Mouse (Mus musculus) thymus, postnatal 14 days (tissue): Measurements from ENCODE around the gene Vps16.

Experiments used
- DNase-seq: peaks from one replicate; pipeline ENCODE4 v3.0.0; 2021

Gene Vps16

GRCm38 (mm10) chr2:130424126-130424853, at the start of gene Vps16, which contains the start of gene Pced1a:
Gene Vps16, plus strand, starts transcription at chr2:130424339.
Gene Pced1a, minus strand, starts transcription at chr2:130424701.
- DNase-seq, result peak; percentile 93

DNA sequence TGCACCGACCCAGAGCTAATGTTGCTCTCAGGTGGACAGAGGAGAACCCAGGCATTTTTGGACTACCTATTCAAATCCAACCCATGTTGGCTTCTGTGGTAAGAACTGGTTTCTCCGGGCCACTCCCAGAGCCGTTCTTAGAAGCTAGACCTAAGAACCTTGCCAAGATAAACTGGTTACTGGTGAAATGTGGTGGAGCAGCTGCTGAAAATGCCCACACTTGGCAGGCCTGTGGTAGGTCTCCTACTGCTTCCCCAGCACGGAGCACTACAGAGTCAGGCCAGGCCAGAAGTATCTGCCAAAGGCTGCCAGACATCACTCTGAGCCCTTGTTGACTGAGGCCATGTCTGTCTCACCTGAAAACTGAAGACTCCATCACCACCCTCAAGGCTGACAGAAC, 49.2 kb upstream of the Vps16 start:
- no peak for DNase-seq

GRCm38 (mm10) chr2:130383205-130383604, 40.9 kb upstream of the Vps16 start:
- no peak for DNase-seq

DNA sequence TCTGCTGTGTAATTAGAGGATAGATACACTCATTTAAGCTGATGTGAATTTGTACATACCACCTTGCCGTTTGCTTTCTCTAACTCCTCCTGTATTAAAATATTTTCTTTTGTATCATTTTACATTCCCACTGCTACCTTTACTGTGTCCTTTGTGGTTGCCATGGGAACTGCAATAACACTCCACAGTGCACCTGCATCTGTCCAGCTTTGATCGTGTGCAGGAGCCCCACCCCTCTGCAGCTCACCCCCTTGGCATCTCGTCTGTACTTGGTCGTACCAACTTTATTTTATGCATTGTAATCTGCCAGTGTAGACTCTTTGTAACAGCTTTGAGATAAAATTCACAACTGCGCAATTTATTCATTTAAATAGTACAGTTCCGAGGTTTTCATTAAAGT, 40.2 kb upstream of the Vps16 start:
- DNase-seq, result peak; percentile 61

DNA sequence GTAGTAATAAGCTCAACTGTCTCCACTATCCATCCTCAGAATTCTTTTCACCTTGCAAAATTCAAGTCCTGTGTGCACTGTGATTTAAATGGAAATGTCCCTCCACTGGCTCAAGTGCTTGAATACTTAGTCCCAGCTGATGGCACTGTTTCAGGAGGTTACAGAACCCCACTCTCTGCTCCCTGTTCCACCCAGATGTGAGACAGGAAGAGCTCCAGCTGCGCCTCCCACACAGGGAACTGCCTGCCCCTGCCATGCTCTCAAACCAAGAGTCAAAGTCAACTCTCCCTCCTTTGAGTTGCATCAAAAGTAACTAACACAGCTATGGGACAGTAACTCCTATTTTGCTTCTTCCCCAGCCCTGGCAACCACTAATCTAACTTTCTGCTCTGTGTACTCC, 37.9 kb upstream of the Vps16 start:
- DNase-seq, result no peak

- DNase-seq, result peak; percentile 45
Observed at GRCm38 (mm10) chr2:130388796-130389195, 35.3 kb upstream of the Vps16 start.

DNA sequence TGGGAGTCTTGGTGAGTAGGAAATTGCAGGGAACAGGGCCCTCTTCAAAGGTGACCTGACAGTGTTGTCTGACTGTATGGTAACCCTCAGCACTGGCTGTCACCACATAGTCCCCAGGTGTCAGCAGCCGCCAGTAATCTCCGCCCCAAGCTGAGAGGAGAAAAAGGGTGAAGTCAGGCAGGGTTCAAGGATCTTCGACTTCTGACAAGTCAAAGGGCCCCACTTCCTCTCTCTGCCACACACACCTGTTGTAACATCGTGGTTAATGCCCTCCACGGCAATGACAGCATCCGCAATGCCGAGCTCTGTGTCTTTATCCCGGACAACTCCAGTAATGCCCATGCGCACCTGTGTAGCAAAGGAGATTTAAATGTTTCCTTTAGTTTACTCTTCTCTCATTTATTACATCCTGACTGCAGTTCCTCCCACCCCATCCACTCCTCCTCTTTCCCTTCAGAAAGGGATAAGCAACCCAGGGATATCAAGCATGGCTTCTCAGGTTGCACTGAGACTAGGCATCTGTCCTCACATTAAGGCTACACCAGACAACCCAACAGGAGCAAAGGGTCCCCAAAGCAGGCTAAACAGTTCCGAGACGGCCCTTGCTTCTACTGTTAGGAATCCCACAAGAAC, 33.0 kb upstream of the Vps16 start:
- DNase-seq, result peak; percentile 83

DNA sequence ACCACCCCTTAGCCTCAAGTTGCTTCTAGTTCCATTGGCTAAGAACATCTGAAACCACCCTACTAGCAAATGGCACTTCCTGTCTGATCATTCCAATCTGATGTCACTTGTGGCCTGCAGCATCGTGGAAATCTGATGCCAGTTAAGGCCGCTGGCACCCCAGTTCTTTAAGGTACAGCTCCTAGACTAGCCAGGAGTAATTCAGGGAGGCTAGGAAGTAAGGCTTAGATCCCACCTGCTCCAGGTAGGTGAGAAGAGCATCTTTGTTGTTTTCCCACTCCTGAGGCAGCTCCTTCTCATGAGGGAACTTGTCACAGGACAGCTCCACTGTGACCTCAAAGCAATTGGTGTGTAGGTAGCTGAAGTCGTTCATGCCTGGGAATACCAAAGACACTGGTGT, 31.3 kb upstream of the Vps16 start:
- no peak for DNase-seq

- DNase-seq, result no peak
Observed at GRCm38 (mm10) chr2:130395696-130396095, 28.4 kb upstream of the Vps16 start.

GRCm38 (mm10) chr2:130397186-130397985, 26.8 kb upstream of the Vps16 start, which contains the start of gene Cpxm1:
Gene Cpxm1, minus strand, starts transcription at chr2:130397574.
- peak; percentile 51 for DNase-seq

DNA sequence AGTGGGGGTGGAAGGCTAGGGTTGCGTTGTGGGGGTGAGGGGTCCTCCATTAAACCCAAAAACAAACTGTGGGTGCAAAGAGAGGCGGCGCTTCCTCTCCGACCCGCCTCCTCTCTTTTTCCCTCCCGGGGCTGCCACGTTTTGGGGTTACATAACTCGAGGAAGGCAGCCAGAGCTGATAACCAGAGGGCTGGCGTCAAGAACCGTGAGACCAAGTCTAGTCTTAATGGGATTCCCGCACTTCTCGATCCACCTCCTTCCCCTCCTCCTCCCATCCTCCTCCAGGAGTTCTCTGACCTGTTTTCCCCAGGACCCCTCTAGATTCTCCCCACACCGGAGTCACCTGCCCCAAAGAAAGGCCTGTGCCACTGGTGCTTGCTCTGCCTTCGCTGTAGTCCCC, 26.0 kb upstream of the Vps16 start:
- DNase-seq, result peak; percentile 24

DNA sequence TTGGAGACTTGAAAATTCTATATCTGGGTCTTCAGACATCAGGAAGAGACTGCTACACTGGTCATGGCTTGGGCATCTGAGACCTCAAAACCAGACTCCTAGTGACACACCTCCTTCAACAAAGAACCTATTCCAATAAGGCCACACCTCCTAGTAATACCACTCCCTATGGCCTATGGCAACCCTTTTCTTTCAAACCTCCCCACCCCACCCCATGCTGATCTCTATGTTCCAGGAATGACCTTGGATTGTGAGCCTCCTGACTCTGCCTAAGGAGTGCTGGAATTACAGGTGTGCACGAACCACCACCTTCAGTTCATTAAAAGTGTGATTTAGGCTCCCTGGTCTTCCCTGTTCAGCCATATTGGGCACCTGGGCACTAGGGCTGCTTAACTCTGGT, 24.1 kb upstream of the Vps16 start:
- no peak for DNase-seq

GRCm38 (mm10) chr2:130401891-130402290, 22.2 kb upstream of the Vps16 start:
- DNase-seq, result no peak

DNA sequence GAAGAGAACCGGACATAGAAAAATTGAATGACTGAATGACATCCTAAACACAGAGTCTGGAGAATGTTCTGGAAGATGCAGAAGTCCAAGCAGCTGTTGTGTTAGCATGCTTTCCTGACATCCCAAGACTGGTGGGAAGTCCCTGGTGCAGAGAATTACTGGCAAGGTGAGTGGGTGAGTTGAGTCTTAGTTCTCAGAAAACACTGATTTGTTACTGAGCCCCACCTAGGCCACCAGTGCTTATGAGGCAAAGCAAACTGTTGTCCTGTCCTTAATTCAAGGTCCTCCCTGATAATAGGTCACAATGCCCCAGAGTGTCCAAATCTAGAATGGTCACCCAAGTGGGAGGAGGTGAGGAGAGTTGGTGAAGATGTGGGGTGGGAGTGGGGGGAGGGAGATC, 19.2 kb upstream of the Vps16 start, which contains the start of the genes Gm28372 and 1700020A23Rik:
Gene Gm28372, plus strand, starts transcription at position 301 of the 400 bp plus-strand sequence.
Gene 1700020A23Rik, plus strand, starts transcription at position 321 of the 400 bp plus-strand sequence.
- DNase-seq, result no peak

GRCm38 (mm10) chr2:130406178-130406577, 18.0 kb upstream of the Vps16 start, which contains the start of gene Tmem239:
Gene Tmem239, plus strand, starts transcription at chr2:130406478.
- no peak for DNase-seq

DNA sequence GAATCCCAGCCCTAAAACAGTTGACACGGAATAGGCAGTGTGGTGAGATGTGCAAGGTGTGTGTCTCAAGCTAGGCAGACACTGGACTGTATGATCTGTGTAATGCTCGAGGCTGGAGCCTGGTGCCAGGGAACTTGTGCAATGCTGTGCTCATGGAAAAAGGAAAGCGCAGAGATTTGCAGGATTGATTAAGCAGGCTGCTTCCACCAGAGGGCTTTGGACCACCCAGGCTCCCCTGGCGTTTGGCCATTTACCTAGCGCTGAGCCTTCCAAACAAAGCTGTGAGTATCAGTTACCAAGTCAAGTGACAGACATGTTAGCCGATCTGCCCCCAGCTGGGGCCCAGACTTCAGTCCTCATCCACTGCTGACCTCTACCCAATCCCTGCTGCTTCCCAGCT, 15.9 kb upstream of the Vps16 start:
- no peak for DNase-seq

- DNase-seq, result peak; percentile 81
Observed at GRCm38 (mm10) chr2:130411558-130412495, 12.3 kb upstream of the Vps16 start.

DNA sequence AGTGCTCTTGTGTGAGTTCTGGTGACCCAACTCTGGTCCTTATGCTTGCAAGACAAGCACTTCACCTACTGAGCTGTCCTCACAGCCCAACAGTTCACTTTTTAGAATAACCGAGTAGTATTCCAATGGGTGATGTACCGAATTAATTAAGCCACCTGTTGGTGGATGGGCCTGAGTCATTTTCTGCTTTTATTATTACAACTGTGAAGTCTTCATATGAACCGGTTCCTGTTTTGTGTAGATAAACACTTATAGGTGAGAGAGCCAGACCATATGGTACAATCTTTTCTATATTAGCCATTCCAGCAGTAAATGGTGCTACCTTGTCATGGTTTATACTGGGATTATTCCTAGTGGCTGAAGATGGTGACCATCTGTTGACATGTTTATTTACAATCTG, 11.4 kb upstream of the Vps16 start:
- DNase-seq, result no peak

GRCm38 (mm10) chr2:130414094-130414856, 9.9 kb upstream of the Vps16 start:
- peak; percentile 47 for DNase-seq

DNA sequence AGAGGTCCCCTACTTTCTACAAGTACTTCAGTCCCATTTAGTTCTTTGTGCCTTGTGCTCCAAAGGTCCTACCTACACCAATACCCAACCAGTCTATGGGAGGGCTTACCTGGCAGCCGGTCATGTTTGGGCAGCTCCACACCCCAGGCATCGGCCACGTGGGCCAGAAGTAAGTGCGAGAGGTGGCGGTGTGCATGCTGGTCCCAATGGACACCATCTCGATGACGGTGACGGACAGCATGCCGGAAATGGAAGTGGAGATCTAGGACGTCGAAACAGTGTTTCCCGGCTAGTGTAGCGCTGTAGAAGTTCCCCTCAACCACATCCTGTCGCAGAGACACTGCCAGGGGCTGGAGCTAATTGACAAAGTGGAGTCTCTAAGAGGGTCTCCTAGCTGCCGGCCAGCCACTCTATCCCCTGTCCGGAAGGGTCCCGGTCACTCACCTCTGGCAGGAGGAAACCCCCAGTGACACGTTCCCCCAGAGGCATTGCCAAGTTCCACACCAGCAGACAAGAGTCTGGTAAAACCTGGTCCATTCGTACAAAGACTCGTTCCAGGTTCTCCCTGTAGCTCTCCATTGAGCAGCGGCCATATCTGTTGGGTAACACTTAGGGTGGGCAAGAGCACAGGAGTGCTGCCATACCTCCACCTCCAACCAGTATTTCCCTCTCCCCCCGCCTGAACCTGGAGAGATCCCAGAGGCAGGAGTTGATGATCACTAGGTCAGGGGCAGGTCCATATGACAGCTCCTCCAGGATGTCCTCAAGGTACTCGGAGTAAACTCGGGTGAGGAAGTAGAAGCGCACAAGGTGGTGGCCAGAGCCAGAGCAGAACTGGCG, 2.1 kb upstream of the Vps16 start:
- DNase-seq, result no peak
